ENCODE assay signal across 15 mouse cellular contexts in the genomic region with DNA sequence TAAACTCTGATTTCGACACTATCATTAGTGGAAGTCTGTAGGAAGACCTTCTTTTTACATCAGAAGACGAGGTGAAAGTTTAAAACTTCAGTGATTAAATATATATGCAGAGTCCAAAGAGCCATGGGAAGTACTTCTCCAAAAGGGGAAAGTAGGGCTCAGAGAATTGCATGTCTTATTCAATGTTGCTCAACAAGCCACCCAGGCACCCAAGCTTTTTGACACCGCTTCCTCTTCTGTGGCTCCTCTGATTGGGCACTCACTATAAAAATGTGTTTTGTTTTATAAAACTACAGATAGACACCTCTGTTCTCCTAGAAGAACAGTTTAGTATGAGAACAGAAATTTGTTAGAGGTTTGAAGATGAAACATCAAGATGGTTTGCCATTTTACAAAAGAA.
"Had no signal": no experiment of that assay in that cellular context is flagged by ENCODE, and none has a peak within 500 bp of the region (broad histone marks: within the 10 kb centered on the region; RNA-seq: fewer than 3 reads in every experiment).

No protein-coding gene starts in this region.

- H3K36me3 ChIP-seq: neural tube, embryonic 15.5 days; stomach, embryonic 15.5 days had no signal

- H3K27me3 ChIP-seq: neural tube, embryonic 15.5 days; stomach, embryonic 15.5 days had no signal

- H3K27ac ChIP-seq: neural tube, embryonic 15.5 days; stomach, embryonic 15.5 days; stomach, postnatal 0 days had no signal

- H3K4me3 ChIP-seq: neural tube, embryonic 15.5 days; stomach, embryonic 15.5 days had no signal

- H3K4me2 ChIP-seq: neural tube, embryonic 15.5 days; stomach, embryonic 15.5 days had no signal

- H3K9me3 ChIP-seq: neural tube, embryonic 15.5 days; stomach, embryonic 15.5 days had no signal

- H3K9ac ChIP-seq: neural tube, embryonic 15.5 days; stomach, embryonic 15.5 days had no signal

- DNase-seq: retina, postnatal 1 day; right cerebral cortex, adult 18-20 months; right cerebral cortex, postnatal 14 days; right cerebral cortex, postnatal 25 days; right cerebral cortex, postnatal 4 days; spleen, adult 18-20 months; thymus, adult 18-20 months; thymus, adult 2 months; thymus, postnatal 14 days; thymus, postnatal 25 days; thymus, postnatal 36 days; thymus, postnatal 4 days had no signal

- H3K4me1 ChIP-seq: stomach, embryonic 15.5 days had no signal
